Mouse (Mus musculus): Measurements from ENCODE around the gene Vsig2.

Vsig2 gene

GRCm38 (mm10) chr9:37539170-37540025 is at the start of gene Vsig2:
Vsig2 (plus strand) TSS chr9:37539255.
- DNase-seq, result no peak

- peak; percentile 69 to 78 for DNase-seq
Measured at GRCm38 (mm10) chr9:37489446-37490120, 49.5 kb upstream of the Vsig2 start.

- DNase-seq, result no peak
Measured at GRCm38 (mm10) chr9:37495761-37496160, 43.3 kb upstream of the Vsig2 start.

- DNase-seq, result no peak
Measured at GRCm38 (mm10) chr9:37496325-37496724, 42.7 kb upstream of the Vsig2 start.

GRCm38 (mm10) chr9:37500201-37500600 is 38.9 kb upstream of the Vsig2 start:
- DNase-seq, result no peak

- no peak for DNase-seq
Measured at GRCm38 (mm10) chr9:37501170-37501569, 37.9 kb upstream of the Vsig2 start.

GRCm38 (mm10) chr9:37504348-37504747 is 34.7 kb upstream of the Vsig2 start:
- no peak for DNase-seq

GRCm38 (mm10) chr9:37506023-37506422 is 33.0 kb upstream of the Vsig2 start:
- DNase-seq, result no peak

- DNase-seq, result no peak
Measured at GRCm38 (mm10) chr9:37512097-37512496, 27.0 kb upstream of the Vsig2 start.

GRCm38 (mm10) chr9:37514456-37514855 is 24.6 kb upstream of the Vsig2 start:
- DNase-seq, result no peak

GRCm38 (mm10) chr9:37517467-37517866 is 21.6 kb upstream of the Vsig2 start:
- DNase-seq, result no peak

- DNase-seq, result no peak
Measured at GRCm38 (mm10) chr9:37518991-37519390, 20.1 kb upstream of the Vsig2 start.

GRCm38 (mm10) chr9:37519995-37520394 is 19.1 kb upstream of the Vsig2 start:
- DNase-seq, result no peak

- DNase-seq, result no peak
Measured at GRCm38 (mm10) chr9:37525461-37525860, 13.6 kb upstream of the Vsig2 start.

GRCm38 (mm10) chr9:37526443-37527395 is 12.3 kb upstream of the Vsig2 start:
- peak in 1 of 2 experiments; percentile 47 for DNase-seq

GRCm38 (mm10) chr9:37527396-37528224 is 11.4 kb upstream of the Vsig2 start, which contains the start of gene Esam:
Esam (plus strand) TSS chr9:37528078.
- peak; percentile 77 to 84 for DNase-seq

- no peak for DNase-seq
Measured at GRCm38 (mm10) chr9:37528225-37528970, 10.7 kb upstream of the Vsig2 start.

GRCm38 (mm10) chr9:37530031-37530887 is 8.8 kb upstream of the Vsig2 start:
- peak; percentile 74 to 85 for DNase-seq

GRCm38 (mm10) chr9:37530888-37531705 is 8.0 kb upstream of the Vsig2 start:
- DNase-seq, result peak; percentile 87 to 93
